Mouse (Mus musculus) heart, postnatal 0 days (tissue): ENCODE measurements at regions not wholly inside any gene's neighbourhood (a gene's known extent, or its start where the extent isn't known, plus 50 kb on each side); places are given as distances from the start of the nearest gene placed in this dataset.

Experiments used
- ATAC-seq: fragments of 200-750 bp; cut with Nextera tagmentation; 2 replicates; pipeline ENCODE4 v1.8.0; 2017; ENCODE audit warnings: low read depth, moderate number of reproducible peaks, moderate library complexity; ENCODE audit not compliant: insufficient read depth
- DNase-seq: peaks from one replicate; pipeline ENCODE4 v3.0.0-alpha.2; 2016; ENCODE audit warnings: low spot score
- H3K27ac ChIP-seq: fragments of 300-500 bp; sonication (generic); 2 replicates; pipeline ENCODE4 v1.5.1; 2014; ENCODE audit warnings: low read depth, mild to moderate bottlenecking
- H3K27me3 ChIP-seq: fragments of 300-500 bp; sonication (generic); 2 replicates; pipeline ENCODE4 v1.6.1; 2014; ENCODE audit warnings: low read length, mixed read lengths; ENCODE audit not compliant: control insufficient read depth, insufficient read depth
- H3K36me3 ChIP-seq: fragments of 300-500 bp; sonication (generic); replicated peaks from 2 replicates; pipeline ENCODE4 v1.6.1; 2014; ENCODE audit warnings: low read length, mixed read lengths; ENCODE audit not compliant: control insufficient read depth, insufficient read depth
- H3K4me1 ChIP-seq: fragments of 300-500 bp; sonication (generic); 2 replicates; pipeline ENCODE4 v1.6.1; 2014; ENCODE audit warnings: antibody characterized with exemption; ENCODE audit not compliant: control insufficient read depth, insufficient read depth
- H3K4me2 ChIP-seq: fragments of 300-500 bp; sonication (generic); 2 replicates; pipeline ENCODE4 v1.6.1; 2014; ENCODE audit warnings: low read depth, mild to moderate bottlenecking, low read length, moderate library complexity
- H3K4me3 ChIP-seq: fragments of 300-500 bp; sonication (generic); 2 replicates; pipeline ENCODE4 v1.5.1; 2014; ENCODE audit warnings: low read depth, low read length
- H3K9ac ChIP-seq: fragments of 300-500 bp; sonication (generic); replicated peaks from 2 replicates; pipeline ENCODE4 v1.6.1; 2014; ENCODE audit warnings: low read depth, low read length, mixed read lengths
- H3K9me3 ChIP-seq: fragments of 300-500 bp; sonication (generic); replicated peaks from 2 replicates; pipeline ENCODE4 v1.6.1; 2016; ENCODE audit warnings: low read length; ENCODE audit not compliant: control insufficient read depth
- CTCF ChIP-seq: IDR thresholded peaks from 2 replicates; pipeline ENCODE4 v1.5.1; 2016; ENCODE audit warnings: antibody characterized with exemption, control low read depth, low read depth
- EP300 ChIP-seq: IDR thresholded peaks from 2 replicates; pipeline ENCODE4 v1.6.1; 2016; ENCODE audit warnings: antibody characterized with exemption, low read depth
- WGBS: fragments of 180-500 bp; shearing (Covaris S2); extraction: QIAGEN DNeasy Blood & Tissue Kit; methylation state at CpG from one replicate; pipeline ENCODE4 v1.1.7; 2014; 5-methylcytosine and 5-hydroxymethylcytosine counted together

GRCm38 (mm10) chr12:16237498-16237897 lies 373.3 kb downstream of the Lpin1 start:
- no peak for TF ChIP-seq EP300
- no peak for TF ChIP-seq CTCF
- ATAC-seq: no peak
- H3K27me3 ChIP-seq: no peaks in the 10 kb centered on the region
- H3K4me1 ChIP-seq: no peaks in the 10 kb centered on the region
- no peak overlapping the region for H3K27ac ChIP-seq
- 56% methylated on average over 5 of the region's 5 CpGs for WGBS
- no peak overlapping the region for H3K4me2 ChIP-seq
- no peak for DNase-seq
- no peak overlapping the region for H3K9ac ChIP-seq
- no peaks in the 10 kb centered on the region for H3K9me3 ChIP-seq
- no peaks in the 10 kb centered on the region for H3K36me3 ChIP-seq
- no peak overlapping the region for H3K4me3 ChIP-seq

- DNase-seq: no peak
- Histone ChIP-seq H3K4me1 (no peaks in the 10 kb centered on the region), H3K9me3 (no peaks in the 10 kb centered on the region), H3K4me2 (no peak overlapping the region), H3K9ac (no peak overlapping the region), H3K36me3 (no peaks in the 10 kb centered on the region), H3K4me3 (no peak overlapping the region), H3K27me3 (no peaks in the 10 kb centered on the region), H3K27ac (no peak overlapping the region)
- no peak for TF ChIP-seq CTCF
- no peak for TF ChIP-seq EP300
- ATAC-seq: no peak
- WGBS: 88% methylated on average over 3 of the region's 3 CpGs
Observed at GRCm38 (mm10) chr12:16233559-16233958, 377.2 kb downstream of the Lpin1 start.

GRCm38 (mm10) chr12:16232828-16233227 lies 377.9 kb downstream of the Lpin1 start:
- whole genome bisulfite sequencing: 87% methylated on average over 8 of the region's 8 CpGs
- Histone ChIP-seq H3K9me3 (no peaks in the 10 kb centered on the region), H3K27ac (no peak overlapping the region), H3K4me3 (no peak overlapping the region), H3K36me3 (no peaks in the 10 kb centered on the region), H3K9ac (no peak overlapping the region), H3K4me1 (no peaks in the 10 kb centered on the region), H3K27me3 (no peaks in the 10 kb centered on the region), H3K4me2 (no peak overlapping the region)
- ATAC-seq (no peak), DNase-seq (no peak)
- no peak for TF ChIP-seq EP300
- no peak for TF ChIP-seq CTCF

- H3K36me3 ChIP-seq: no peaks in the 10 kb centered on the region
Observed at GRCm38 (mm10) chr12:16232051-16232450, 378.7 kb downstream of the Lpin1 start.

GRCm38 (mm10) chr12:16231093-16231492 lies 379.7 kb downstream of the Lpin1 start:
- H3K36me3 ChIP-seq: no peaks in the 10 kb centered on the region
- no peaks in the 10 kb centered on the region for H3K4me1 ChIP-seq
- H3K27me3 ChIP-seq: no peaks in the 10 kb centered on the region
- ATAC-seq: 0 out of 2 replicates have a peak, but pooled peaks have one; percentile 44
- DNase-seq: peak; percentile 43
- H3K9ac ChIP-seq: no peak overlapping the region
- WGBS: 75% methylated on average over 2 of the region's 2 CpGs
- no peak for TF ChIP-seq EP300
- peak; percentile 46 for TF ChIP-seq CTCF
- H3K9me3 ChIP-seq: no peaks in the 10 kb centered on the region
- no peak overlapping the region for H3K4me3 ChIP-seq
- no peak overlapping the region for H3K27ac ChIP-seq
- H3K4me2 ChIP-seq: no peak overlapping the region

More at GRCm38 (mm10) chr12:16232051-16232450, 378.7 kb downstream of the Lpin1 start:
- no peak overlapping the region for H3K9ac ChIP-seq
- 39% methylated on average over 2 of the region's 2 CpGs for WGBS
- H3K27me3 ChIP-seq: no peaks in the 10 kb centered on the region
- H3K4me1 ChIP-seq: no peaks in the 10 kb centered on the region
- no peaks in the 10 kb centered on the region for H3K9me3 ChIP-seq
- no peak overlapping the region for H3K4me3 ChIP-seq
- no peak overlapping the region for H3K27ac ChIP-seq
- no peak for TF ChIP-seq EP300
- no peak for TF ChIP-seq CTCF
- no peak for DNase-seq
- H3K4me2 ChIP-seq: no peak overlapping the region
- ATAC-seq: no peak

GRCm38 (mm10) chr12:16225428-16225827 lies 385.3 kb downstream of the Lpin1 start:
- H3K27me3 ChIP-seq: no peaks in the 10 kb centered on the region
- no peak overlapping the region for H3K27ac ChIP-seq
- no peak overlapping the region for H3K9ac ChIP-seq
- no peak overlapping the region for H3K4me2 ChIP-seq
- no peak overlapping the region for H3K4me3 ChIP-seq
- no peak for DNase-seq
- ATAC-seq: no peak
- TF ChIP-seq EP300 (no peak), CTCF (no peak)
- H3K4me1 ChIP-seq: peaks cover 18% of the 10 kb centered on the region
- WGBS: 87% methylated on average over 2 of the region's 2 CpGs
- no peaks in the 10 kb centered on the region for H3K9me3 ChIP-seq
- no peaks in the 10 kb centered on the region for H3K36me3 ChIP-seq
